Mouse (Mus musculus) thymus, adult 2 months (tissue): ENCODE measurements around the gene Lingo1.

Experiments
- CTCF ChIP-seq: fragments of 200-500 bp; IDR thresholded peaks from 2 replicates; pipeline ENCODE4 v1.5.1; 2012; ENCODE audit warnings: mild to moderate bottlenecking, control low read depth, low read length, moderate library complexity, borderline replicate concordance; ENCODE audit not compliant: control insufficient read depth, poor library complexity, insufficient read depth; ENCODE audit errors: extremely low read depth
- POLR2A ChIP-seq: fragments of 200-500 bp; IDR thresholded peaks from 2 replicates; pipeline ENCODE4 v1.6.1; 2012; ENCODE audit warnings: mild to moderate bottlenecking, low read length, control low read depth, moderate library complexity; ENCODE audit not compliant: control insufficient read depth, poor library complexity, insufficient read depth; ENCODE audit errors: extremely low read depth

GRCm38 (mm10) chr9:56624923-56625322 is 171.3 kb downstream of the Lingo1 start:
- TF ChIP-seq CTCF = no peak
- no peak for TF ChIP-seq POLR2A
